Mouse (Mus musculus): ENCODE results near the gene Pif1. TPM values are rescaled to one million over a fixed set of nuclear protein-coding genes. Genes with fewer than 3 reads are reported as not detected.

Gene Pif1
- total and polyA plus RNA-seq, 3 experiments, result 14.9 to 15.5 TPM; not detected in 1

GRCm38 (mm10) chr9:65556979-65557378 is 30.0 kb upstream of the Pif1 start (continued):
- TF ChIP-seq POLR2AphosphoS5 (IDR thresholded peaks at IDR 0.05; ENCODE audit: borderline replicate concordance, low read depth, low read length), result no peak

GRCm38 (mm10) chr9:65558806-65559205 is 28.2 kb upstream of the Pif1 start:
- Histone ChIP-seq H3K27me3 (ENCODE audit: control insufficient read depth in 1 of 2, insufficient read depth in 2 of 2, low read length in 2 of 2) (no peaks in the 10 kb centered on the region), H3K27ac (ENCODE audit: control insufficient read depth, low read depth, low read length) (no peak overlapping the region), H3K9ac (ENCODE audit: control insufficient read depth, low read depth, low read length, poor library complexity, severe bottlenecking) (no peak overlapping the region), H3K9me3 (replicated peaks; ENCODE audit: insufficient read depth, low read length) (no peaks in the 10 kb centered on the region), H3K4me3 (ENCODE audit: control insufficient read depth in 1 of 2, insufficient read depth in 1 of 2, low read depth in 2 of 2, low read length in 2 of 2) (no peak overlapping the region), H3K36me3 (ENCODE audit: control insufficient read depth in 1 of 2, insufficient read depth in 2 of 2, low read length in 2 of 2) (peaks cover 0 to 20% of the 10 kb centered on the region in 2 experiments; a peak in 2 of 4 replicates), H3K4me1 (ENCODE audit: control insufficient read depth in 1 of 2, insufficient read depth in 2 of 2, low read length in 2 of 2) (peaks cover 11 to 21% of the 10 kb centered on the region in 2 experiments), H3K79me2 (ENCODE audit: control insufficient read depth, insufficient read depth, low read length, poor library complexity) (no peaks in the 10 kb centered on the region)
- TF ChIP-seq NELFE (IDR thresholded peaks at IDR 0.05; ENCODE audit: low read depth, low read length) (no peak), UBTF (IDR thresholded peaks at IDR 0.05; ENCODE audit: borderline replicate concordance, insufficient read depth, low read depth, low read length) (no peak), RAD21 (IDR thresholded peaks at IDR 0.05; ENCODE audit: low read depth, low read length) (no peak), SIN3A (IDR thresholded peaks at IDR 0.05; ENCODE audit: low read length) (no peak), CHD2 (IDR thresholded peaks at IDR 0.05; ENCODE audit: low read length) (no peak), POLR2AphosphoS5 (IDR thresholded peaks at IDR 0.05; ENCODE audit: borderline replicate concordance, low read depth, low read length) (no peak), MAFK (IDR thresholded peaks at IDR 0.05; ENCODE audit: borderline replicate concordance, low read depth, low read length) (no peak), ZNF384 (IDR thresholded peaks at IDR 0.05; ENCODE audit: low read depth, low read length) (no peak), GABPA (IDR thresholded peaks at IDR 0.05; ENCODE audit: low read depth, low read length) (no peak), USF1 (IDR thresholded peaks at IDR 0.05; ENCODE audit: low read depth, low read length) (no peak), POLR2A (IDR thresholded peaks at IDR 0.05; ENCODE audit: control insufficient read depth in 1 of 2, insufficient read depth in 1 of 2, low read depth in 1 of 2, low read length in 2 of 2, poor library complexity in 1 of 2) (no peak), RCOR1 (IDR thresholded peaks at IDR 0.05; ENCODE audit: low read depth, low read length) (no peak), MYC (IDR thresholded peaks at IDR 0.05; ENCODE audit: low read depth, low read length) (no peak), BHLHE40 (IDR thresholded peaks at IDR 0.05; ENCODE audit: borderline replicate concordance, low read depth, low read length) (no peak), CTCF (IDR thresholded peaks at IDR 0.05 in 2 of 3, conservative IDR thresholded peaks at IDR 0.05 in 1 of 3; ENCODE audit: control insufficient read depth in 1 of 3, insufficient read depth in 1 of 3, low read depth in 2 of 3, low read length in 3 of 3, poor library complexity in 1 of 3, severe bottlenecking in 1 of 3) (no peak), MAZ (IDR thresholded peaks at IDR 0.05; ENCODE audit: low read depth, low read length) (no peak), ZKSCAN1 (IDR thresholded peaks at IDR 0.05; ENCODE audit: low read depth, low read length) (no peak)
- no peak for DNase-seq (ENCODE audit: low read depth, low spot score)

- Histone ChIP-seq H3K27me3 (ENCODE audit: control insufficient read depth in 1 of 2, insufficient read depth in 2 of 2, low read length in 2 of 2) (no peaks in the 10 kb centered on the region), H3K4me3 (ENCODE audit: control insufficient read depth in 1 of 2, insufficient read depth in 1 of 2, low read depth in 2 of 2, low read length in 2 of 2) (no peak overlapping the region), H3K9ac (ENCODE audit: control insufficient read depth, low read depth, low read length, poor library complexity, severe bottlenecking) (no peak overlapping the region), H3K27ac (ENCODE audit: control insufficient read depth, low read depth, low read length) (no peak overlapping the region), H3K4me1 (ENCODE audit: control insufficient read depth in 1 of 2, insufficient read depth in 2 of 2, low read length in 2 of 2) (peaks cover 4 to 8% of the 10 kb centered on the region in 2 experiments), H3K9me3 (replicated peaks; ENCODE audit: insufficient read depth, low read length) (no peaks in the 10 kb centered on the region), H3K36me3 (ENCODE audit: control insufficient read depth in 1 of 2, insufficient read depth in 2 of 2, low read length in 2 of 2) (peaks cover 2 to 7% of the 10 kb centered on the region in 2 experiments; a peak in 3 of 4 replicates), H3K79me2 (ENCODE audit: control insufficient read depth, insufficient read depth, low read length, poor library complexity) (no peaks in the 10 kb centered on the region)
- TF ChIP-seq EP300 (IDR thresholded peaks at IDR 0.05; ENCODE audit: low read depth in 1 of 2, low read length in 2 of 2) (no peak), USF2 (IDR thresholded peaks at IDR 0.05; ENCODE audit: borderline replicate concordance in 1 of 2, insufficient read depth in 1 of 2, low read depth in 1 of 2, low read length in 2 of 2) (no peak), NRF1 (IDR thresholded peaks at IDR 0.05; ENCODE audit: insufficient read depth, low read depth, low read length, poor library complexity, severe bottlenecking) (no peak), ZKSCAN1 (IDR thresholded peaks at IDR 0.05; ENCODE audit: low read depth, low read length) (peak; percentile 79), ZNF384 (IDR thresholded peaks at IDR 0.05; ENCODE audit: low read depth, low read length) (no peak), KAT2A (conservative IDR thresholded peaks at IDR 0.05; ENCODE audit: low read depth, low read length) (no peak), UBTF (IDR thresholded peaks at IDR 0.05; ENCODE audit: borderline replicate concordance, insufficient read depth, low read depth, low read length) (no peak)
- no peak for DNase-seq (ENCODE audit: low read depth, low spot score)
Observed at GRCm38 (mm10) chr9:65561016-65561415, 25.9 kb upstream of the Pif1 start.

Data from MEL (cell line).